Mouse (Mus musculus) liver, embryonic 11.5 days (tissue): ENCODE data around the gene Cxadr. TPM values are rescaled to one million over a fixed set of nuclear protein-coding genes. Genes with fewer than 3 reads are reported as not detected.

Experiments
- ATAC-seq: fragments of 200-750 bp; cut with Nextera tagmentation; replicated peaks from 2 replicates; pipeline ENCODE4 v1.8.0; 2017; ENCODE audit warnings: moderate number of reproducible peaks, mild to moderate bottlenecking, moderate TSS enrichment, moderate library complexity; ENCODE audit not compliant: low FRiP score
- DNase-seq: peaks from one replicate; pipeline ENCODE4 v3.0.0-alpha.2; 2017; ENCODE audit warnings: low spot score
- H3K27ac ChIP-seq: fragments of 300-500 bp; sonication (generic); 2 replicates; pipeline ENCODE4 v1.5.1; 2014; ENCODE audit warnings: mild to moderate bottlenecking, low read depth, low read length, control low read depth
- H3K27me3 ChIP-seq: fragments of 300-500 bp; sonication (generic); replicated peaks from 2 replicates; pipeline ENCODE4 v1.6.1; 2014; ENCODE audit warnings: low read length, mixed read lengths; ENCODE audit not compliant: control insufficient read depth, insufficient read depth
- H3K36me3 ChIP-seq: fragments of 300-500 bp; sonication (generic); 2 replicates; pipeline ENCODE4 v1.6.1; 2014; ENCODE audit warnings: mild to moderate bottlenecking, low read length, moderate library complexity, mixed read lengths; ENCODE audit not compliant: control insufficient read depth, insufficient read depth
- H3K4me1 ChIP-seq: fragments of 300-500 bp; sonication (generic); replicated peaks from 2 replicates; pipeline ENCODE4 v1.6.1; 2014; ENCODE audit warnings: low read length, mixed read lengths; ENCODE audit not compliant: control insufficient read depth, insufficient read depth
- H3K4me2 ChIP-seq: fragments of 300-500 bp; sonication (generic); 2 replicates; pipeline ENCODE4 v1.6.1; 2014; ENCODE audit warnings: mild to moderate bottlenecking, control low read depth, moderate library complexity
- H3K4me3 ChIP-seq: fragments of 300-500 bp; sonication (generic); 2 replicates; pipeline ENCODE4 v1.5.1; 2014; ENCODE audit warnings: low read depth, low read length, control low read depth
- H3K9ac ChIP-seq: fragments of 300-500 bp; sonication (generic); 2 replicates; pipeline ENCODE4 v1.6.1; 2014; ENCODE audit warnings: low read depth, low read length, control low read depth
- H3K9me3 ChIP-seq: fragments of 300-500 bp; sonication (generic); 2 replicates; pipeline ENCODE4 v1.6.1; 2016; ENCODE audit warnings: low read length, inconsistent platforms, mixed read lengths; ENCODE audit not compliant: control insufficient read depth
- WGBS: fragments of 180-500 bp; shearing (Covaris S2); extraction: QIAGEN DNeasy Blood & Tissue Kit; methylation state at CpG from one replicate; pipeline ENCODE4 v1.1.7; 2014; 5-methylcytosine and 5-hydroxymethylcytosine counted together
- polyA plus RNA-seq: library from polyadenylated mRNA; unstranded; fragments of >200 nt; fragmentation: Nextera tagmentation; extraction: Ambion mirVana; gene quantifications from 2 replicates; pipeline ENCODE4 v1.2.1, GENCODE M21; 2014

Cxadr gene
- polyA plus RNA-seq, 1 experiment from 2014 or later: 13.2 TPM

- H3K9ac ChIP-seq: no peak overlapping the region
- peaks cover 17% of the 10 kb centered on the region; the same call in 1 of the 2 replicates for H3K36me3 ChIP-seq
- no peak overlapping the region for H3K27ac ChIP-seq
- no peak overlapping the region for H3K4me3 ChIP-seq
- no peak for DNase-seq
- no peaks in the 10 kb centered on the region for H3K9me3 ChIP-seq
- ATAC-seq: no peak
- 73% methylated on average over 7 of the region's 7 CpGs for WGBS
- H3K27me3 ChIP-seq: no peaks in the 10 kb centered on the region
- H3K4me2 ChIP-seq: no peak overlapping the region
- H3K4me1 ChIP-seq: no peaks in the 10 kb centered on the region; the same call in none of the 2 replicates
Measured at GRCm38 (mm10) chr16:78371491-78372046, 70.3 kb downstream of the Cxadr start.

- peaks cover 16% of the 10 kb centered on the region; the same call in 1 of the 2 replicates for H3K36me3 ChIP-seq
- 80% methylated on average over 5 of the region's 5 CpGs for WGBS
- no peak overlapping the region for H3K9ac ChIP-seq
- no peaks in the 10 kb centered on the region for H3K27me3 ChIP-seq
- H3K27ac ChIP-seq: no peak overlapping the region
- H3K9me3 ChIP-seq: no peaks in the 10 kb centered on the region
- DNase-seq: no peak
- no peak overlapping the region for H3K4me3 ChIP-seq
- no peaks in the 10 kb centered on the region; the same call in none of the 2 replicates for H3K4me1 ChIP-seq
- ATAC-seq: no peak
- H3K4me2 ChIP-seq: no peak overlapping the region
Measured at GRCm38 (mm10) chr16:78372786-78373185, 71.5 kb downstream of the Cxadr start.

GRCm38 (mm10) chr16:78373743-78374142, 72.5 kb downstream of the Cxadr start:
- no peak for DNase-seq
- 80% methylated on average over 8 of the region's 8 CpGs for WGBS
- Histone ChIP-seq H3K27ac (no peak overlapping the region), H3K4me2 (no peak overlapping the region), H3K4me3 (no peak overlapping the region), H3K4me1 (no peaks in the 10 kb centered on the region; the same call in none of the 2 replicates), H3K9me3 (no peaks in the 10 kb centered on the region), H3K36me3 (peaks cover 13% of the 10 kb centered on the region; the same call in 1 of the 2 replicates), H3K27me3 (no peaks in the 10 kb centered on the region), H3K9ac (no peak overlapping the region)
- ATAC-seq: no peak

DNA sequence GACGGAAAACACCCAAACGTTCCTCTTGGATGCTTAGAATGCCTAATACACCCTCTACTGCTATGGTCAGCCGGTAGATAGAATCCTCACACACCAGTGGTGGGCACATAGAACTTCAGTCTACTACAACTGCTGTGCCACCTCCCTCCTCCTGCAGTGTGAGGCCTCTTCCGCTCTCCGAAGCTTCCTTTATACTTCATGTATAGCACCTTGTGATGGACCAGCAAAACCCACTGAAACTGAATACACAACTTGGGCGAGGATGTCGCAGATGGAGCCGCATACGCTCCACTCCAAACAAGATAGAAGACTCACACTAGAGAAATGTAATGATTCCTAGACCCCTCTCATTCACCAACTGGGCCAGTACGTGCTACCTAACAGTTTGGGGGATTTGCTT, 73.9 kb downstream of the Cxadr start:
- Histone ChIP-seq H3K9me3 (no peaks in the 10 kb centered on the region), H3K27me3 (no peaks in the 10 kb centered on the region), H3K9ac (peak overlapping the region; percentile 97), H3K4me1 (no peaks in the 10 kb centered on the region; the same call in none of the 2 replicates), H3K4me3 (peak overlapping the region; percentile 92), H3K4me2 (peak overlapping the region; percentile 74), H3K36me3 (peaks cover 11% of the 10 kb centered on the region; the same call in 1 of the 2 replicates), H3K27ac (no peak overlapping the region; the same call in 1 of the 2 replicates)
- DNase-seq (no peak), ATAC-seq (no peak)
- 58% methylated on average over 10 of the region's 10 CpGs for WGBS

GRCm38 (mm10) chr16:78375821-78376691, 74.8 kb downstream of the Cxadr start:
- Histone ChIP-seq H3K9ac (peak overlapping the region; percentile 97), H3K27me3 (no peaks in the 10 kb centered on the region), H3K36me3 (peaks cover 11% of the 10 kb centered on the region; the same call in 1 of the 2 replicates), H3K4me1 (no peaks in the 10 kb centered on the region; the same call in none of the 2 replicates), H3K9me3 (no peaks in the 10 kb centered on the region), H3K4me3 (peak overlapping the region; percentile 92), H3K27ac (peak overlapping the region; percentile 81), H3K4me2 (peak overlapping the region; percentile 74)
- DNase-seq (peak; percentile 72), ATAC-seq (peak; percentile 50)
- WGBS: under 1% methylated on average over 65 of the region's 100 CpGs

DNA sequence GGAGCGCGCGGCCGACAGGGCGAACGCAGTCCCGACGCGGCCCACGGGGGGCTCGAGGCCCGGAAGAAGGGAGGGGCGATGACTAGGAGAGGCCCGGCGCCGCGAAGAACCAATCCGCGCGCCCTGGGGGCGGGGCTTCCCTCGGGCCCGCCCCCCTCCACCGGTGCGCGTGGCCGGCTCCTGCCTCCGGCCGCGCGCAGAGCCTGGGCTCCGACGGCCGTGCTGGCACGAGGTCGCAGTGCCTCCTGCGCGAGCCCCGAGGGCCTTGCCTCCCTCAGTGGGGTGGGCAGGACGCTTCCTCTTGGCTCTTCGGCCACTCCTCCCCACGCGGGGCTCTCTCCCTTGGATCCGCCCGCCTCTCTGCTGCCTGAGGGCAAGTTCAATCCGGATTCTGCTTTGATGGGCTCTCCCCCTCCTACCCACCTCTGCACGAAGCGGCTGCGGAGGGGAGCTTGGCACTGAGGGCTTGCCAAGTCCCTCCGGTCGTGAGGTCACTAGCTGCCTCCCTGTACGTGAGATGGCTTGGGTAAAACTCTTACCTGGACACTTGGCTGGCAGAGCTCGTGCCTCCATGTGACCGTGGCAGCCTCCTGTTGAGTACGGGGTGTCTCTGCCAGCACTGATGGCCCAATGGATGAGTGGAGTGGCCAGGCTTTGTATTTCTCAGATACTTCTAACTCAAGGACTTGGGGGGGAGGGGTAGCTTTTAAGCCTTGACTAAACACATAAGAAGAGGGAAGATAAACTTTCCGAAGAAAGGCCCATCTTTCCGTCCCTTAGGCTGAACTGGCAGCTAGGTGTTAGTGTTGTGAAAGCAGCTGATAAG, 75.7 kb downstream of the Cxadr start, which contains the start of gene Btg3:
Gene Btg3, minus strand, starts transcription at position 448 of the 826 bp plus-strand sequence.
- Histone ChIP-seq H3K4me3 (peak within 1 kb of the TSS; percentile 92), H3K27me3 (no peaks in the 10 kb centered on the region), H3K4me1 (no peaks in the 10 kb centered on the region; the same call in none of the 2 replicates), H3K4me2 (peak within 1 kb of the TSS; percentile 83), H3K36me3 (peaks cover 10% of the 10 kb centered on the region; the same call in 1 of the 2 replicates), H3K9me3 (no peaks in the 10 kb centered on the region), H3K27ac (peak within 1 kb of the TSS; percentile 81), H3K9ac (peak within 1 kb of the TSS; percentile 97)
- 2% methylated on average over 46 of the region's 57 CpGs for WGBS
- ATAC-seq (peak; percentile 93), DNase-seq (peak; percentile 92)

- no peaks in the 10 kb centered on the region for H3K27me3 ChIP-seq
- DNase-seq: no peak
- H3K27ac ChIP-seq: no peak overlapping the region
- no peak overlapping the region for H3K9ac ChIP-seq
- H3K9me3 ChIP-seq: no peaks in the 10 kb centered on the region
- H3K4me3 ChIP-seq: no peak overlapping the region
- no peaks in the 10 kb centered on the region; the same call in 1 of the 2 replicates for H3K4me1 ChIP-seq
- WGBS: 87% methylated on average over 5 of the region's 5 CpGs
- ATAC-seq: no peak
- no peaks in the 10 kb centered on the region for H3K36me3 ChIP-seq
- H3K4me2 ChIP-seq: no peak overlapping the region
Measured at GRCm38 (mm10) chr16:78378493-78378892, 77.2 kb downstream of the Cxadr start.

DNA sequence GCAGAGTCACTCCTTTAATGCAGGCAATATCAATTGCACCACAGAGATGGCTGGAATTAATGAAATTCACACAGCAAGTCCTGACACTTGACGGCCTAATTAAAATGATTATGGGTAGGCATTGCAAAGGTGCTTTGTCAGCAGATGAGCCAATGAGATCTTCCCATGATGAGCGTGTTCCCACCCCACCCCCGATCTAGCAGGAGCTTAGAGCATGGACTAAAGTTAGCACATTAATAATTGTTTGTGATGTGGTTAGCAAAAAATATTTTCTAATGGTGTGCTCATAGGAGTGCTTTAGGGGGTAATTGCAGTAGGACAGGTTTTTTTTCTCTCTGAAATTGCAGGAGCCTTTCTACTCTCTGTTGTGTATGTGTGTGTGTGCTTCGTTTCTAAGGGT, 87.8 kb downstream of the Cxadr start:
- H3K4me3 ChIP-seq: no peak overlapping the region
- H3K4me1 ChIP-seq: no peaks in the 10 kb centered on the region
- H3K9ac ChIP-seq: no peak overlapping the region
- no peaks in the 10 kb centered on the region for H3K9me3 ChIP-seq
- WGBS: 82% methylated on average over 4 of the region's 4 CpGs
- no peak for ATAC-seq
- no peaks in the 10 kb centered on the region for H3K36me3 ChIP-seq
- no peak for DNase-seq
- no peaks in the 10 kb centered on the region for H3K27me3 ChIP-seq
- H3K27ac ChIP-seq: no peak overlapping the region
- H3K4me2 ChIP-seq: no peak overlapping the region
